Mouse (Mus musculus) embryonic fibroblast, embryonic 13.5 days (primary cell): ENCODE measurements at regions not wholly inside any gene's neighbourhood (a gene's known extent, or its start where the extent isn't known, plus 50 kb on each side); places are given as distances from the start of the nearest gene placed in this dataset.

Experiments
- CTCF ChIP-seq: IDR thresholded peaks from 2 replicates; pipeline ENCODE4 v1.5.1; 2011; ENCODE audit warnings: mild to moderate bottlenecking, control low read depth, low read length, moderate library complexity, borderline replicate concordance; ENCODE audit not compliant: insufficient read depth
- POLR2A ChIP-seq: IDR thresholded peaks from 2 replicates; pipeline ENCODE4 v1.6.1; 2011; ENCODE audit warnings: low read depth, mild to moderate bottlenecking, control low read depth, low read length, moderate library complexity

DNA sequence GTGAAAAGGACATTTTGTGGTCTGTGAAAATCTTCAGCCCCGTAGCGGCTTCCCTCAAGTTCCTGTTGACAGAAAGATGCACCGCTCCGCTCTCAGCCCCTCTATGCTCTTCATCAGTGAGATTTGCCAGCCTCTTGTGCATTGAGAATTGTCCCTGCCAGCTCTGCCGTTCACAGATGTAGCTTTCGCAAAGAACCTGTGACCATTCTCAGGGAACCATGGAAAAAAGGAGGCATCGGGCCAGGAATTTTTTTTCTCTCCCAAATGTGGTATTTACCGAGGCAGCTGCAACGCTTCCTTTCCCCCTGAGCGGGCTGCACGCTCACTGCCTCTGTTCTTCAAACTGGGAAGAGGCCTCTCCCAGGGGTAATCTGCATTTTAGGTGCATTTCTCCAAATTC, 184.4 kb downstream of the Pdgfra start:
- TF ChIP-seq CTCF (no peak), POLR2A (no peak)
